Comparison of ENCODE assay signal across 16 mouse cellular contexts in genomic region chr4:117070624-117071023, GRCm38 (mm10). TPM values are rescaled to one million over a fixed set of nuclear protein-coding genes. Genes with fewer than 3 reads are reported as not detected.
"Had no signal": no experiment of that assay in that cellular context is flagged by ENCODE, and none has a peak within 500 bp of the region (broad histone marks: within the 10 kb centered on the region; RNA-seq: fewer than 3 reads in every experiment).

No protein-coding gene starts in this region.

- DNase-seq: kidney, adult 8-10 months; kidney, postnatal 36 days; lung, adult 2 months; lung, postnatal 36 days; right cerebral cortex, adult 18-20 months; right cerebral cortex, postnatal 25 days; thymus, postnatal 4 days had no signal

- H3K4me3 ChIP-seq: layer of hippocampus, adult 2 months; left cerebral cortex, adult 2 months; limb, embryonic 10.5 days; midbrain, embryonic 12.5 days had no signal

- ATAC-seq: midbrain, embryonic 16.5 days had no signal

- H3K9ac ChIP-seq: midbrain, embryonic 12.5 days had no signal

- H3K27ac ChIP-seq: layer of hippocampus, adult 2 months; left cerebral cortex, adult 2 months; limb, embryonic 10.5 days; midbrain, embryonic 12.5 days had no signal

- H3K4me2 ChIP-seq: midbrain, embryonic 12.5 days had no signal

- H3K4me1 ChIP-seq: limb, embryonic 10.5 days; midbrain, embryonic 12.5 days had no signal

- H3K9me3 ChIP-seq: limb, embryonic 10.5 days; midbrain, embryonic 12.5 days had no signal

RNA-seq across cellular contexts. Expression of gene Tctex1d4, which starts 56.0 kb away (rescaled TPM):
- total RNA-seq: left cerebral cortex, adult 2 months; left cerebral cortex, postnatal 14 days; megakaryocyte progenitor cell, adult 5-6 weeks had no signal
- polyA plus RNA-seq: kidney, embryonic 16.5 days; limb, embryonic 10.5 days; midbrain, embryonic 12.5 days; neural tube, embryonic 14.5 days had no signal
